Mouse (Mus musculus) CD4-positive, CD25-positive, alpha-beta regulatory T cell, adult 4 months (primary cell): ENCODE measurements around the gene Ipp. TPM values are rescaled to one million over a fixed set of nuclear protein-coding genes. Genes with fewer than 3 reads are reported as not detected.

Source experiments
- ATAC-seq: one replicate; pipeline ENCODE4 v1.8.0; 2017
- polyA plus RNA-seq, 2 experiments: library from polyadenylated mRNA; unstranded; fragments of 100-300 nt; shearing (Covaris generic); gene quantifications; one replicate each; pipeline ENCODE4 v1.2.1; 2017

Ipp gene
- polyA plus RNA-seq, 2 experiments from 2014 or later: 7.4 to 19.6 TPM

GRCm38 (mm10) chr4:116557306-116558121 is 50.2 kb downstream of the Ipp start, which contains the start of gene Gpbp1l1:
Gene Gpbp1l1 (plus strand): TSS chr4:116557658.
- ATAC-seq: peak; percentile 81

GRCm38 (mm10) chr4:116558151-116558882 is 51.0 kb downstream of the Ipp start:
- ATAC-seq: no peak

Other genes with a start within 250 kb of the Ipp start
- gene Mast2, start 43.4 kb upstream of the Ipp start, polyA plus RNA-seq: 1 to 10 TPM; 3.4 to 4.0 TPM
- 10 to 100 TPM; 18.2 to 28.7 TPM for gene Tmem69, start 48.4 kb downstream of the Ipp start, polyA plus RNA-seq
- 100 to 1,000 TPM in 1 of 2 experiments, 10 to 100 TPM in 1; 90.2 to 101 TPM for gene Gpbp1l1, start 50.1 kb downstream of the Ipp start, polyA plus RNA-seq
- gene Ccdc17, start 89.1 kb downstream of the Ipp start, polyA plus RNA-seq: 10 to 100 TPM; 11.2 to 18.8 TPM
- 10 to 100 TPM; 44.2 to 46.8 TPM for gene Nasp, start 120.4 kb downstream of the Ipp start, polyA plus RNA-seq
- 100 to 1,000 TPM; 296 to 324 TPM for gene Akr1a1, start 144.1 kb downstream of the Ipp start, polyA plus RNA-seq
- 100 to 1,000 TPM; 602 to 696 TPM for gene Prdx1, start 178.0 kb downstream of the Ipp start, polyA plus RNA-seq
- gene Mmachc, start 200.9 kb downstream of the Ipp start, polyA plus RNA-seq: 1 to 10 TPM; 3.4 to 9.2 TPM
- gene Ccdc163, start 201.0 kb downstream of the Ipp start, polyA plus RNA-seq: 10 to 100 TPM; 50.5 to 55.9 TPM
- 1 to 10 TPM; 4.6 to 7.8 TPM for gene Tesk2, start 213.4 kb downstream of the Ipp start, polyA plus RNA-seq